Mouse (Mus musculus) cerebellum, adult 2 months (tissue): ENCODE measurements around the gene Zbed6.

Experiments used
- CTCF ChIP-seq: fragments of 200-500 bp; IDR thresholded peaks from 2 replicates; pipeline ENCODE4 v1.5.1; 2011; ENCODE audit warnings: low read depth, mild to moderate bottlenecking, control low read depth, low read length, moderate library complexity, borderline replicate concordance; ENCODE audit not compliant: insufficient read depth
- POLR2A ChIP-seq: fragments of 200-500 bp; IDR thresholded peaks from 2 replicates; pipeline ENCODE4 v1.6.1; 2011; ENCODE audit warnings: low read length, control low read depth, borderline replicate concordance; ENCODE audit not compliant: insufficient read depth

DNA sequence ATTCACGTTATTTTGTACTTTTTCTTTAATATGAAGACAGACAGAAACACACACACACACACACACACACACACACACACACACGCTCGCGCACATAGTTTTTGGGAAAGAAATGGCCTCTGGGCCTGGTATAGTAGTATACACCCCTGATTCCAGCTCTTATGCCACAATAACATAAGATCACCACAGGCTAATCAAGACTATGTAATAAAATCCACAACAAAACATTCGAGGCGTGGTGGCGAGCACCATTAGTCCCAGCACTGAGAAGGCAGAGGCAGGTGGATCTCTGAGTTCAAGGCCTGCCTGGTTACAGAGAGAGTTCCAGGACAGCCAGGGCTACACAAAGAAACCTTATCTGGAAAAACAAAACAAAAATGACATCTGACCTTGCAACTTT, 2.3 kb upstream of the Zbed6 start:
- TF ChIP-seq POLR2A (no peak), CTCF (no peak)
